Mouse (Mus musculus) limb, embryonic 11.5 days (tissue): ENCODE results near the gene Pigt. TPM values are rescaled to one million over a fixed set of nuclear protein-coding genes. Genes with fewer than 3 reads are reported as not detected.
A peak's percentile ranks its signal among the peaks of the same experiment; 100 is the strongest.

Source experiments
- ATAC-seq: fragments of 200-750 bp; cut with Nextera tagmentation; 2 replicates; pipeline ENCODE4 v1.8.0; 2017; ENCODE audit warnings: low read depth; ENCODE audit not compliant: insufficient number of reproducible peaks, low FRiP score, low TSS enrichment
- DNase-seq: peaks from one replicate; pipeline ENCODE4 v3.0.0-alpha.2; 2015; ENCODE audit warnings: low spot score
- H3K27ac ChIP-seq: fragments of 300-500 bp; sonication (generic); replicated peaks from 2 replicates; pipeline ENCODE4 v1.5.1; 2014; ENCODE audit warnings: low read depth, mild to moderate bottlenecking, low read length
- H3K27me3 ChIP-seq: fragments of 300-500 bp; sonication (generic); 2 replicates; pipeline ENCODE4 v1.6.1; 2014; ENCODE audit warnings: mild to moderate bottlenecking, low read length, mixed read lengths; ENCODE audit not compliant: control insufficient read depth, insufficient read depth
- H3K36me3 ChIP-seq: fragments of 300-500 bp; sonication (generic); 2 replicates; pipeline ENCODE4 v1.6.1; 2014; ENCODE audit warnings: mild to moderate bottlenecking, low read length, moderate library complexity, mixed read lengths; ENCODE audit not compliant: control insufficient read depth, insufficient read depth
- H3K4me1 ChIP-seq: fragments of 300-500 bp; sonication (generic); 2 replicates; pipeline ENCODE4 v1.6.1; 2014; ENCODE audit warnings: low read length, mixed read lengths; ENCODE audit not compliant: control insufficient read depth, insufficient read depth
- H3K4me2 ChIP-seq: fragments of 300-500 bp; sonication (generic); 2 replicates; pipeline ENCODE4 v1.6.1; 2014; ENCODE audit warnings: low read depth, mild to moderate bottlenecking, moderate library complexity; ENCODE audit not compliant: severe bottlenecking
- H3K4me3 ChIP-seq: fragments of 300-500 bp; sonication (generic); 2 replicates; pipeline ENCODE4 v1.5.1; 2014; ENCODE audit warnings: low read depth, low read length
- H3K9ac ChIP-seq: fragments of 300-500 bp; sonication (generic); 2 replicates; pipeline ENCODE4 v1.6.1; 2014; ENCODE audit warnings: mild to moderate bottlenecking, low read length
- H3K9me3 ChIP-seq: fragments of 300-500 bp; sonication (generic); 2 replicates; pipeline ENCODE4 v1.6.1; 2016; ENCODE audit warnings: low read length; ENCODE audit not compliant: control insufficient read depth
- WGBS: fragments of 180-500 bp; shearing (Covaris S2); extraction: QIAGEN DNeasy Blood & Tissue Kit; methylation state at CpG from one replicate; pipeline ENCODE4 v1.1.7; 2014; 5-methylcytosine and 5-hydroxymethylcytosine counted together
- polyA plus RNA-seq: library from polyadenylated mRNA; unstranded; fragments of >200 nt; fragmentation: Nextera tagmentation; extraction: Ambion mirVana; gene quantifications from 2 replicates; pipeline ENCODE4 v1.2.1, GENCODE M21; 2014

Pigt gene
- polyA plus RNA-seq, 1 experiment from 2014 or later: 42.2 TPM

- ATAC-seq: no peak
- Histone ChIP-seq H3K27me3 (no peaks in the 10 kb centered on the region), H3K9me3 (no peaks in the 10 kb centered on the region), H3K36me3 (no peaks in the 10 kb centered on the region), H3K4me1 (peaks cover 13% of the 10 kb centered on the region; the same call in 1 of the 2 replicates), H3K9ac (no peak overlapping the region), H3K27ac (no peak overlapping the region), H3K4me3 (no peak overlapping the region), H3K4me2 (no peak overlapping the region)
- no peak for DNase-seq
- WGBS: 84% methylated on average over 10 of the region's 10 CpGs
Observed at GRCm38 (mm10) chr2:164454846-164455245, 42.5 kb upstream of the Pigt start.

GRCm38 (mm10) chr2:164455421-164456190 is 41.7 kb upstream of the Pigt start:
- H3K4me3 ChIP-seq: no peak overlapping the region
- no peak for ATAC-seq
- no peak overlapping the region for H3K4me2 ChIP-seq
- H3K9ac ChIP-seq: no peak overlapping the region
- H3K9me3 ChIP-seq: no peaks in the 10 kb centered on the region
- H3K4me1 ChIP-seq: peaks cover 13% of the 10 kb centered on the region; the same call in 1 of the 2 replicates
- no peak overlapping the region for H3K27ac ChIP-seq
- 76% methylated on average over 6 of the region's 6 CpGs for WGBS
- no peak for DNase-seq
- no peaks in the 10 kb centered on the region for H3K36me3 ChIP-seq
- H3K27me3 ChIP-seq: no peaks in the 10 kb centered on the region

GRCm38 (mm10) chr2:164456413-164456812 is 40.9 kb upstream of the Pigt start:
- no peak overlapping the region for H3K9ac ChIP-seq
- ATAC-seq (no peak), DNase-seq (no peak)
- peaks cover 13% of the 10 kb centered on the region; the same call in 1 of the 2 replicates for H3K4me1 ChIP-seq
- WGBS: 63% methylated on average over 1 of the region's 1 CpGs
- no peak overlapping the region for H3K27ac ChIP-seq
- H3K27me3 ChIP-seq: no peaks in the 10 kb centered on the region
- H3K4me2 ChIP-seq: peak overlapping the region; percentile 29; the same call in 1 of the 2 replicates
- no peak overlapping the region for H3K4me3 ChIP-seq
- H3K36me3 ChIP-seq: no peaks in the 10 kb centered on the region
- no peaks in the 10 kb centered on the region for H3K9me3 ChIP-seq

- Histone ChIP-seq H3K4me3 (no peak within 1 kb of the TSS), H3K36me3 (no peaks in the 10 kb centered on the region), H3K4me1 (peaks cover 17% of the 10 kb centered on the region), H3K9ac (peak within 1 kb of the TSS; percentile 12; the same call in 1 of the 2 replicates), H3K27ac (no peak within 1 kb of the TSS), H3K4me2 (peak within 1 kb of the TSS; percentile 29; the same call in 1 of the 2 replicates), H3K27me3 (no peaks in the 10 kb centered on the region), H3K9me3 (no peaks in the 10 kb centered on the region)
- 0% methylated on average over 7 of the region's 7 CpGs for WGBS
- DNase-seq (peak; percentile 35), ATAC-seq (no peak)
Observed at GRCm38 (mm10) chr2:164456864-164457300, 40.4 kb upstream of the Pigt start, which contains the start of gene Sys1. Gene Sys1, plus strand, starts transcription at chr2:164456964.

- no peak for ATAC-seq
- Histone ChIP-seq H3K4me2 (no peak overlapping the region), H3K9me3 (no peaks in the 10 kb centered on the region), H3K4me1 (peaks cover 11% of the 10 kb centered on the region), H3K4me3 (no peak overlapping the region), H3K27ac (no peak overlapping the region), H3K9ac (no peak overlapping the region), H3K36me3 (no peaks in the 10 kb centered on the region), H3K27me3 (no peaks in the 10 kb centered on the region)
- DNase-seq: no peak
- 72% methylated on average over 7 of the region's 7 CpGs for WGBS
Observed at GRCm38 (mm10) chr2:164457942-164458341, 39.4 kb upstream of the Pigt start.

GRCm38 (mm10) chr2:164458535-164458934 is 38.8 kb upstream of the Pigt start:
- no peak for DNase-seq
- no peaks in the 10 kb centered on the region for H3K9me3 ChIP-seq
- H3K9ac ChIP-seq: no peak overlapping the region
- no peak overlapping the region for H3K27ac ChIP-seq
- H3K27me3 ChIP-seq: no peaks in the 10 kb centered on the region
- no peak overlapping the region for H3K4me2 ChIP-seq
- no peak for ATAC-seq
- H3K36me3 ChIP-seq: peaks cover 4% of the 10 kb centered on the region; the same call in 1 of the 2 replicates
- WGBS: 88% methylated on average over 8 of the region's 8 CpGs
- H3K4me3 ChIP-seq: no peak overlapping the region
- peaks cover 10% of the 10 kb centered on the region for H3K4me1 ChIP-seq

GRCm38 (mm10) chr2:164460745-164461551 is 36.4 kb upstream of the Pigt start, which contains the start of gene Gm20458:
Gene Gm20458, plus strand, starts transcription at chr2:164460967.
- no peaks in the 10 kb centered on the region for H3K27me3 ChIP-seq
- H3K36me3 ChIP-seq: peaks cover 9% of the 10 kb centered on the region
- H3K4me1 ChIP-seq: peaks cover 10% of the 10 kb centered on the region
- DNase-seq: peak; percentile 95
- peak within 1 kb of the TSS; percentile 56 for H3K9ac ChIP-seq
- under 1% methylated on average over 75 of the region's 79 CpGs for WGBS
- peak within 1 kb of the TSS; percentile 89 for H3K4me3 ChIP-seq
- H3K9me3 ChIP-seq: no peaks in the 10 kb centered on the region
- H3K4me2 ChIP-seq: peak within 1 kb of the TSS; percentile 68
- peak within 1 kb of the TSS; percentile 67 for H3K27ac ChIP-seq
- peak; percentile 98 for ATAC-seq

- peaks cover 9% of the 10 kb centered on the region for H3K36me3 ChIP-seq
- no peaks in the 10 kb centered on the region for H3K27me3 ChIP-seq
- no peak for DNase-seq
Observed at GRCm38 (mm10) chr2:164465161-164465560, 32.2 kb upstream of the Pigt start.

More at GRCm38 (mm10) chr2:164465161-164465560, 32.2 kb upstream of the Pigt start:
- Histone ChIP-seq H3K4me1 (peaks cover 4% of the 10 kb centered on the region), H3K27ac (no peak overlapping the region), H3K4me3 (no peak overlapping the region), H3K9ac (no peak overlapping the region), H3K4me2 (no peak overlapping the region), H3K9me3 (no peaks in the 10 kb centered on the region)
- ATAC-seq: no peak
